In the genomic region with DNA sequence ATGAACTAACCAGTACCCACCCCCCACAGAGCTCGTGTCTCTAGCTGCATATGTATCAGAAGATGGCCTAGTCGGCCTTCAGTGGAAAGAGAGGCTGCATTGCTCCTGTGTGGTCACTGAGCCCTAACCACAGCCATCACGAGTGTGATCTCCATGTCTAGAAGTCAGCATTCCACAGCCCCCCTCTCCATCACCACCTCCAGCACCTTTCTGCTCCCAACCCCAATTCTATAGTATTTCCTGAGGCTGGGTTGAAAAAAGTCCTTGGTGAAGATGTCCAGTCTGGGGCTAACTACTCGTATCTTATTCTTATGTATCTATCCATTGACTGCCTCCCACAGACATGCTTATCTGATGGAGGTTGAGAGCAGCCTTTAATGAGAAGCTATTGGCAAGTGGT, we compare ENCODE assay signal across 13 mouse cellular contexts.
DNase-seq lines count a peak whose midpoint lies in the region.
"Had no signal": no experiment of that assay in that cellular context is flagged by ENCODE, and none has a peak within 500 bp of the region (broad histone marks: within the 10 kb centered on the region; RNA-seq: fewer than 3 reads in every experiment).

No protein-coding gene starts in this region.

- intact Hi-C loops in heart, postnatal 36 days (cut with DNase I), result no loop called here

- DNase-seq in heart, adult 11 months, result peak; percentile 72
- no peak for DNase-seq in heart, postnatal 36 days
- DNase-seq: adrenal gland, adult 2 months; adrenal gland, adult 8-10 months; adrenal gland, postnatal 10 days; adrenal gland, postnatal 14 days; adrenal gland, postnatal 25 days; adrenal gland, postnatal 36 days; B cell, adult 2 months; cerebellum, adult 11 months; cerebellum, adult 11-12 months; cerebellum, adult 18-20 months; cerebellum, adult 2 months had no signal
